Mouse (Mus musculus) midbrain, embryonic 14.5 days (tissue): Measurements from ENCODE around the gene Card9. TPM values are rescaled to one million over a fixed set of nuclear protein-coding genes. Genes with fewer than 3 reads are reported as not detected.

Experiments
- ATAC-seq: fragments of 200-750 bp; cut with Nextera tagmentation; 2 replicates; pipeline ENCODE4 v1.8.0; 2017; ENCODE audit warnings: moderate number of reproducible peaks, moderate library complexity; ENCODE audit not compliant: low FRiP score, low TSS enrichment
- DNase-seq: peaks from one replicate; pipeline ENCODE4 v3.0.0-alpha.2; 2015
- H3K27ac ChIP-seq: fragments of 300-500 bp; sonication (generic); replicated peaks from 2 replicates; pipeline ENCODE4 v1.5.1; 2014; ENCODE audit warnings: mild to moderate bottlenecking, low read depth, low read length, moderate library complexity
- H3K27me3 ChIP-seq: fragments of 300-500 bp; sonication (generic); 2 replicates; pipeline ENCODE4 v1.6.1; 2014; ENCODE audit warnings: low read length, control low read depth, mixed read lengths; ENCODE audit not compliant: control insufficient read depth, insufficient read depth
- H3K36me3 ChIP-seq: fragments of 300-500 bp; sonication (generic); 2 replicates; pipeline ENCODE4 v1.6.1; 2014; ENCODE audit warnings: low read length, control low read depth; ENCODE audit not compliant: control insufficient read depth, insufficient read depth
- H3K4me1 ChIP-seq: fragments of 300-500 bp; sonication (generic); 2 replicates; pipeline ENCODE4 v1.6.1; 2014; ENCODE audit warnings: mild to moderate bottlenecking, antibody characterized with exemption, low read length, control low read depth; ENCODE audit not compliant: control insufficient read depth, insufficient read depth
- H3K4me2 ChIP-seq: fragments of 300-500 bp; sonication (generic); 2 replicates; pipeline ENCODE4 v1.6.1; 2014; ENCODE audit warnings: mild to moderate bottlenecking, low read length, moderate library complexity
- H3K4me3 ChIP-seq: fragments of 300-500 bp; sonication (generic); replicated peaks from 2 replicates; pipeline ENCODE4 v1.5.1; 2014; ENCODE audit warnings: low read depth, low read length
- H3K9ac ChIP-seq: fragments of 300-500 bp; sonication (generic); replicated peaks from 2 replicates; pipeline ENCODE4 v1.6.1; 2014; ENCODE audit warnings: mild to moderate bottlenecking, low read length, moderate library complexity
- H3K9me3 ChIP-seq: fragments of 300-500 bp; sonication (generic); 2 replicates; pipeline ENCODE4 v1.6.1; 2016; ENCODE audit warnings: low read length, control low read depth, mixed read lengths; ENCODE audit not compliant: control insufficient read depth
- WGBS: fragments of 180-500 bp; shearing (Covaris S2); extraction: QIAGEN DNeasy Blood & Tissue Kit; methylation state at CpG from one replicate; pipeline ENCODE4 v1.1.7; 2014; 5-methylcytosine and 5-hydroxymethylcytosine counted together
- polyA plus RNA-seq: library from polyadenylated mRNA; unstranded; fragments of >200 nt; fragmentation: Nextera tagmentation; extraction: Ambion mirVana; gene quantifications from 2 replicates; pipeline ENCODE4 v1.2.1, GENCODE M21; 2014

Gene Card9
- polyA plus RNA-seq, 1 experiment from 2014 or later = 1.7 TPM

DNA sequence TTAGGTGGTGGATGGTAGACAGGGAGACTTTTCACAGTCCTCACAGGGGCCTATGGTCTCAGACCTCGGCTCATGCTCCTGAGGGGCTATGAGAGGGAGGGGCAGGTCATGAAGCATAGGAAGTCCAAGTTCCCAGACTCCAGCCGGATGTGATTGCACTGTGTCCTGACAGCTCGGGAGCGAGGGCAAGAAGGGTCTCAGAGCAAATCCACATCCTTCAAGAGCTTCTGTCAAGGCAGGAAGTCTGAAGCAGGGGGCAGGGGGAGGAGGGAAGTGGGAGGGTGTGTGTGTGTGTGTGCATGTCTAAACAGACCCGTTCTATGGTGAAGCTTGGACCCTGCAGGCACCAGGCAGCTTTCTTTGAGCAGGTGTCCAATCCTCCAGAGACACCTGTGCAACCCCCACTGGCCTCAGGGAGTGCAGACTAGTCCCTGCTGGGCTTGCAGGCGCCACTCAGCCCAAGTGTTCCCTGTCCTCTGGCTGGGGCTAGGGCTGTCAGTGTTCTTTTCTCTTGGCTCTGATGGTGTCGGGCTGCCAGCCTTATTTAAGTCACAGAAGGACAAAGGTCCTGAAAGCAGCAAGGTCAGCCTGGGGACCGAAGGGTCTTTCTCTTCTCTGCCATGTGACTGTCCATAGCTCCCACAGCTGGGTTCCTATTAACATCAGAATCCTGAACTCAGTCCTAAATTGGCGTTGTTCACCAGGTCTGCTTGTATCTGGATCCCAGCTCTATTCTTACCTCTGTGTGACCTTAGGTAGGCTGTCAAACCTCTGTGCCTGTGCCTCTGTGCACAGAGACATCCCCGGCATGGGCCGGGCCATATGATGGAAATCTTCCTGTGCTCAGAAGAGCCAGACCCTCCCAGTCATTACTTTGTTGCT is 17.9 kb downstream of the Card9 start:
- Histone ChIP-seq H3K9me3 (no peaks in the 10 kb centered on the region), H3K9ac (no peak overlapping the region), H3K36me3 (peaks cover 96% of the 10 kb centered on the region), H3K4me3 (no peak overlapping the region), H3K4me1 (no peaks in the 10 kb centered on the region), H3K27me3 (no peaks in the 10 kb centered on the region), H3K27ac (no peak overlapping the region), H3K4me2 (no peak overlapping the region)
- ATAC-seq (no peak), DNase-seq (no peak)
- 84% methylated on average over 11 of the region's 11 CpGs for WGBS

GRCm38 (mm10) chr2:26342044-26342443 is 18.7 kb downstream of the Card9 start:
- Histone ChIP-seq H3K27me3 (no peaks in the 10 kb centered on the region), H3K4me3 (no peak overlapping the region), H3K4me2 (no peak overlapping the region), H3K27ac (peak overlapping the region; percentile 9; the same call in 1 of the 2 replicates), H3K9ac (no peak overlapping the region), H3K4me1 (no peaks in the 10 kb centered on the region), H3K9me3 (no peaks in the 10 kb centered on the region), H3K36me3 (peaks cover 88% of the 10 kb centered on the region)
- DNase-seq (peak; percentile 21), ATAC-seq (no peak)
- WGBS = 92% methylated on average over 10 of the region's 10 CpGs

DNA sequence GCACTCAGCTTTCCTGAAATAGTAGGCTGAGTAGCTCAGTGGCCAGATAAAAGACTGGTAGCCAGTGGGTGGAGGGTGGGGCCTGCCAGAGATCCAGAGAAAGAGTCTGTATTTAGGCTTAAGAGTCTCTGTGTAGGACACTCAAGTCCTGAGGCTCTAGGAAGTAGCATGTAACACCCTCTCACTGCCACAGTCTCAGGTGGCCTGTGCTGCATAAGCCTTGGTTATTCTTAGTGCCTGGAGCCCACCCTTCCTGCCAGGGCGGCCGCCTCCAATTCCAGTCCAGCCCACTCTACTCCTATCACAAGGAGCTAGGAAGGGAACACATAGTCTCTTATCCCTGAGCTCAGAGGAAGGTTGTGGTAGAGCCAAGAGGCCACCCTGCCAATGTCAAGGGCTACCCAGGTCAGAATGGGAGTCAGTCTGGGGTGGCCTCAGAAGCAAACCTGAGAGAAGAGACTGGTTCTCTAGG is 19.2 kb downstream of the Card9 start:
- no peak overlapping the region for H3K4me3 ChIP-seq
- H3K27ac ChIP-seq = peak overlapping the region; percentile 9; the same call in 1 of the 2 replicates
- no peak overlapping the region for H3K4me2 ChIP-seq
- H3K4me1 ChIP-seq = no peaks in the 10 kb centered on the region
- ATAC-seq (no peak), DNase-seq (no peak)
- H3K9me3 ChIP-seq = no peaks in the 10 kb centered on the region
- WGBS = 95% methylated on average over 2 of the region's 2 CpGs
- H3K27me3 ChIP-seq = no peaks in the 10 kb centered on the region
- no peak overlapping the region for H3K9ac ChIP-seq
- H3K36me3 ChIP-seq = peaks cover 83% of the 10 kb centered on the region

- Histone ChIP-seq H3K27ac (no peak overlapping the region), H3K27me3 (no peaks in the 10 kb centered on the region), H3K4me3 (no peak overlapping the region), H3K4me1 (no peaks in the 10 kb centered on the region), H3K9ac (no peak overlapping the region), H3K4me2 (no peak overlapping the region), H3K36me3 (peaks cover 59% of the 10 kb centered on the region), H3K9me3 (no peaks in the 10 kb centered on the region)
- WGBS = 92% methylated on average over 5 of the region's 5 CpGs
- DNase-seq (no peak), ATAC-seq (no peak)
Measured at GRCm38 (mm10) chr2:26339204-26339551, 21.5 kb downstream of the Card9 start.

DNA sequence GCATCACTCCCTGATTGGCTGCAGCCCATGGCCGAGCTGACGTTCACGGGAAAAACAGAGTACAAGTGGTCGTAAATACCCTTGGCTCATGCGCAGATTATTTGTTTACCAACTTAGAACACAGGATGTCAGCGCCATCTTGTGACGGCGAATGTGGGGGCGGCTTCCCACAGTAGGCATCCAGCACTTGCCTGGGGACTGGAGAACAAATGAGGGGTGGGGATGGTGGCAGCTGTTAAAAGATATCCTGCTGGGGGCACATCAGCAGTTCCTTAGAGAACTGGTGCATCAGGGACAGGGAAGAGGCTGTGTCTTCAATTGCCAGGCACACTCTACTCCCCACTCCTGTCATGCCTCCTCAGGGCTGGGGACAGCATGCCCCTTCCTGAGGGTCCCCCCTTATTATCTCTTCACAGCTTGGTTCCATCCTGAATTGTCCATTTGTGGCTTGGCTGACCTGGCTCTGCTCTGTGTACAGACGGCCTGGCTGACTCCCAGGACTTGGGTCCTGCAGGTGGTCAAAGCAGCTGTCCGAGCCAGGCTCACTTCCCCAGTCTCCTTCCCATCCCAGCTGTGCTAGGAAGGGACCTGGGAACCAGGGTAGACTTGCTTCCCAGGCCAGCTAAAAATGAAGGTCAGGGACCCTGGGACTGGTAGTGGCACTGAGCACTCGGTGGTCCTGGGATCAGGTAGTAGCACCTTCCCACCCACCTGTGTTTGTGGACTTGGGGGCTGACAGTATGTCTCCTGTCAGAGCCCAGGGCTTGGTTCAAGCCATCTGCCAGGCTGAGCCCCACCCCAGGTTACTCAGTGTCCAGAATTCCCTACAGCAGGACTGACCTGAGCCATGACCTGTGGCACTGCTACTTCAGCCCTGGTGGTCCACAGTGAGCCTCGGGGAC is 22.2 kb downstream of the Card9 start:
- Histone ChIP-seq H3K4me2 (no peak overlapping the region), H3K4me1 (no peaks in the 10 kb centered on the region), H3K36me3 (peaks cover 53% of the 10 kb centered on the region), H3K4me3 (no peak overlapping the region), H3K27ac (no peak overlapping the region), H3K9me3 (no peaks in the 10 kb centered on the region), H3K9ac (no peak overlapping the region), H3K27me3 (no peaks in the 10 kb centered on the region)
- no peak; the same call in 1 of the 2 replicates for ATAC-seq
- 87% methylated on average over 8 of the region's 13 CpGs for WGBS
- no peak for DNase-seq

GRCm38 (mm10) chr2:26330702-26331101 is 30.0 kb downstream of the Card9 start:
- H3K4me2 ChIP-seq = no peak overlapping the region
- WGBS = 74% methylated on average over 6 of the region's 6 CpGs
- H3K36me3 ChIP-seq = peaks cover 69% of the 10 kb centered on the region
- no peaks in the 10 kb centered on the region for H3K4me1 ChIP-seq
- H3K4me3 ChIP-seq = no peak overlapping the region
- no peaks in the 10 kb centered on the region for H3K9me3 ChIP-seq
- DNase-seq (no peak), ATAC-seq (no peak; the same call in 1 of the 2 replicates)
- H3K27ac ChIP-seq = peak overlapping the region; percentile 45
- H3K9ac ChIP-seq = no peak overlapping the region
- no peaks in the 10 kb centered on the region for H3K27me3 ChIP-seq

GRCm38 (mm10) chr2:26330056-26330468 is 30.7 kb downstream of the Card9 start:
- WGBS = 80% methylated on average over 4 of the region's 4 CpGs

GRCm38 (mm10) chr2:26329402-26329801 is 31.3 kb downstream of the Card9 start:
- 53% methylated on average over 8 of the region's 8 CpGs for WGBS
- Histone ChIP-seq H3K4me2 (no peak overlapping the region), H3K9ac (no peak overlapping the region), H3K9me3 (no peaks in the 10 kb centered on the region), H3K4me3 (no peak overlapping the region), H3K27me3 (no peaks in the 10 kb centered on the region), H3K27ac (0 out of 2 replicates have a peak overlapping the region, but pooled peaks have one; percentile 16), H3K36me3 (peaks cover 82% of the 10 kb centered on the region), H3K4me1 (no peaks in the 10 kb centered on the region)
- no peak for ATAC-seq
- peak; percentile 25 for DNase-seq

More at GRCm38 (mm10) chr2:26330056-26330468, 30.7 kb downstream of the Card9 start:
- no peak overlapping the region for H3K4me2 ChIP-seq
- no peaks in the 10 kb centered on the region for H3K9me3 ChIP-seq
- H3K36me3 ChIP-seq = peaks cover 75% of the 10 kb centered on the region
- H3K27ac ChIP-seq = peak overlapping the region; percentile 49
- DNase-seq = no peak
- peak; percentile 54 for ATAC-seq
- no peak overlapping the region for H3K4me3 ChIP-seq
- no peak overlapping the region for H3K9ac ChIP-seq
- no peaks in the 10 kb centered on the region for H3K4me1 ChIP-seq
- H3K27me3 ChIP-seq = no peaks in the 10 kb centered on the region
